Mouse (Mus musculus): Measurements from ENCODE around the gene Fam122c.

DNA sequence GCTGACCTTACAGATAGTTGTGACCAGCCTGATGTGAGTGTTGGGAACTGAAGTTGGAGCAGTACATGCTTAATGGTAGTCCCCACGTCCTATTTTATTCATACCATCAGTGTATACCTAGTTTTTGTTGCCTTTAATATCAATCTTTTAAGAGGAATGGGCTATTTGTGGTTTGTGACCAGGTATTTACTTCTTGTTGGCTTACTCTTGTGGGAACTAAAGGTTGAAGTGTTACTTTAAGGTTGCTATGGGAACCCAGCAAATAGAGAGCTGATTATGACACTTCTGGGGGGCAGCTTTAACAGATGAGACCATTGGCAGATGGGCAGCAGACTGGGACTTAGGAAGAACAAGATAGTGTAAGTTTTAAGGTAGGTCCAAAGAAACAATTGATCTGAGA lies at the start of gene Fam122c:
- TF ChIP-seq POLR2A (IDR thresholded peaks at IDR 0.05; ENCODE audit: borderline replicate concordance, extremely low read depth, low read depth, low read length) = no peak
- TF ChIP-seq CTCF (IDR thresholded peaks at IDR 0.05; ENCODE audit: insufficient read depth, low read length) = no peak
